Mouse (Mus musculus) ovary, postnatal 10 days (tissue): ENCODE results near the gene Rbm25.
A peak's percentile ranks its signal among the peaks of the same experiment; 100 is the strongest.
"Not testable (repeated sequence)": the region's sequence is repeated elsewhere in the genome, so short reads cannot be mapped to it uniquely, and the experiment has no call there.

Source experiments
- DNase-seq: peaks from one replicate; pipeline ENCODE4 v3.0.0; 2022; ENCODE audit warnings: low spot score

Gene Rbm25

DNA sequence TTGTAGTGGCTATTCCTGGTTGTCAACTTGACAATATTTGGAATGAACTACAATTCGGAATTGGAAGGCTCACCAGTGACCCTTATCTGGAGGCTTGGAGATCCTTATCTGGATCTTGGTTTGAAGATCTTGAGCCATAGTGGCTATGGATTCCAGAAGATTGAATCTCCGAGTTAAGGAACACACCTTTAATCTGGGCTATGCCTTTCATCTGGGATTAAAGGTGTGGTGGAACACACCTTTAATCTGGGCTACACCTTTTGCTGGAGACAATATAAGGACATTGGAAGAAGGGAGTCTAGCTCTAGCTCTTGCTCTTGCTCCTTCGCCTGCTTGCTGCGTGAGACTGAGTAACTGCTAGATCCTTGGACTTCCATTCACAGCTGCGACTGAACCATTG lies at the start of gene Rbm25:
Gene Rbm25, plus strand, starts transcription at position 301 of the 400 bp plus-strand sequence.
- DNase-seq = not testable (repeated sequence)

- DNase-seq = no peak
These were observed 48.9 kb upstream of the Rbm25 start for GRCm38 (mm10) chr12:83582106-83582505.

DNA sequence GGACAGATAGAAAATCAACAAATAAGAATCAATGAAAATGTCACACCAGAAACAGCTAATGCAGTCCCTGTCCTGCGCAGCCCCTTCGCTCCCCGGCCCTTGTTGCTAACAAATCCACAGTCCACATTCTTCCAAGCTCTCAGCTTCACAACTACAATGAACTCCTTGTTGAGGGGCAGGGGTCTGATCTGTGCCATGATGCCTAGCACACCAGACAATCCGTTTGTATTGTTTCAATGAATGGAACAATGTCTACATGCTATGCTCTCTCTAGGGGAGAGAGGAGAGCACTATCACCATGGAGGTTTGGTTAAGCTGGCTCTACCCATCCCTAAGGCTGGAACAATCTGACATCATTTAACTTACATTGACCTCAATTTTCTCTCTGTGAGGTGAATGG lies 48.3 kb upstream of the Rbm25 start:
- no peak for DNase-seq

GRCm38 (mm10) chr12:83586628-83587027 lies 44.4 kb upstream of the Rbm25 start:
- DNase-seq = no peak

DNA sequence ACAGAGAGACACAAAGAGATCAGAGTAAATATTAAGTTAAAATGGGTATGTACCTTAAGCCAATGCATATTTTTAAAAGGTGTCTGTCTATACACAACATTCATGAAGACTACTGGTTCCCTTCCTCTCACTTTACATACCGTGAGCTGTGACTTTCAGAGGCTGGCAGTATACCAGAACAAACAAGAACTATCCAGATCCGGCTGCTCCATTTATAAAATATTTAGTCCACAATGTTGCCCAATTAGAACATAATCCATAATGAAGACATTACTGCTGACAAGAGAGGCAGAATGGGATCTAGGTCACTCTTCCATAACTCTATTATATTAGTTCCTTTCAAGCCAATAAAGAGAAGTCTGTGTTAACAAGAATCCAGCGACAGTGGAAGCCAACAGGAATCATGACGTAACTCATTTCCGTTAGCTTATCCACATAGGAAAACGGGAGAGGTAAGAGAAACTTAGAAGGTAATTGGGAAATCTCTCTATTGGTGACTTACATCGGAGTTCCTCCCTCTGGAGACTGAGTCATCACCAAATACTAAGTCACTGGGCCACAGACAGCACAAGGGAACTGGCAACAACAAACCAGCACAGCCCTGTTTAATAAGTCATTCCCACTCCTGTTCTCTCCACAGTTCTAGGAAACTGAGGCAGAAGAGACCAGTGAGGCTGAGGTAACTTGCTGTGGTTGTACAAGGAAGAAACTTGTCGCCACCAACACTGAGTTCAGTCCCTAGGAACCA lies 39.1 kb upstream of the Rbm25 start:
- no peak for DNase-seq

DNA sequence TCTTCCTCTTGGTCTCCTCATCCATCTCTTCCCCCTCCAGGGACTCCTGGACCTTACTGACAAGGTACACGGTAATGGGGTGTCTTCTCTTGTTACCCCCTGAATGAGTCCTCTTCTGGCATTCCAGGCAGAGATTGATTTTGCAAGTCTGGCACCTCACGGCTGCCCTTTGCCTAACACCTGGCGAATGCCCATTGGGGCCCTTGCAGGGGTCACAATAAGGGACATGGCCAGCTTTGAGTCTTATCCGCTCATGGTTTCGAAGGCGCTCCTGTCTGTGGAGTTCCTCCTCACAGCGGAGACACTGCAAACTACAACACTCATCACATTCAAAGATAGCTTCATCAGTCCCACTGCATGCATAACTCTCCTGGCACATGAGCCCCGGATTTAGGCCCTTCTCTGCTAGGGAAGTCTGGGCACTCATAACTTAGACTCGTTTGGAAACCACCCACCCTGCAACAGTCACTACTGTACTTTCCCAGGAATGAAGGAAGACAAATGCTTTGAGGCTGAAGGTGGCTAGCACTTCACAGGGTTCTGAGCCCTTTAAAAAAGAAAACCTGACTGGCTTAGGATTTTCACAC lies 36.5 kb upstream of the Rbm25 start:
- DNase-seq = no peak

DNA sequence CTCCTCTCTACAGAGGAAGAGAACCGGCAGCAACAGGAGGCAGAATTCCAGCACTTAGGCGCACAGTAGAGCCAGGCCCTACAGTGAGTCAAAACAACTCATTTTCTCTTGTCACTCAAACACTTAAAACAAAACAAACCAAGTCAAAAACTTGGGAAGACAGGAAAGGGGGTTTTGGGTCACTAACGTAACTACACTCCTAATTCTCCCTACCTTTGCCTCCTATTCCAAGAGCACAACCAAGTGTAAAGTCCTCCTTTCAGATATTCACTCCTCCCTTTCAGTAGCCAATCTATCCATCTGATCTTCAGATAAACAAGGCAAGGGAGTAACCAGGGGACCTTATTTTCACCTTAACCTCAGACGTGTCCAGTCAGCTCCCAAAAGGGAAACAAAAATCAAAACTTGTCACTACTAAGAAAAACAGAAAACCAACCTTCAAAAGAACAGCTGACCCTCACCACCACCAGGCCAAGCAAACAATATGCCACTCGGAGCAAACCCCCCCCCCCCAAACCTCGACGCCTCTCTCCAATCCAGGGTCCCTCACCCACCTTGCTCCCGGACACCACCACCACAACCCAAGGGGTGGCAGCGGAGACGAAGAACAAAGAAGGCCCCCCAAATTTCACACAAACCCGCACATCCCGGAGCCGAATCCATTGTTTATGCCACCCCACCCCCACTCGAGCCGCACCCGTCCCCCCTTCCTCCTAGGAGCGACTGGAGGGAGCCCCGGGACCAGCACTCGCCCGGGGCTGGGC lies 34.7 kb upstream of the Rbm25 start:
- no peak for DNase-seq

DNA sequence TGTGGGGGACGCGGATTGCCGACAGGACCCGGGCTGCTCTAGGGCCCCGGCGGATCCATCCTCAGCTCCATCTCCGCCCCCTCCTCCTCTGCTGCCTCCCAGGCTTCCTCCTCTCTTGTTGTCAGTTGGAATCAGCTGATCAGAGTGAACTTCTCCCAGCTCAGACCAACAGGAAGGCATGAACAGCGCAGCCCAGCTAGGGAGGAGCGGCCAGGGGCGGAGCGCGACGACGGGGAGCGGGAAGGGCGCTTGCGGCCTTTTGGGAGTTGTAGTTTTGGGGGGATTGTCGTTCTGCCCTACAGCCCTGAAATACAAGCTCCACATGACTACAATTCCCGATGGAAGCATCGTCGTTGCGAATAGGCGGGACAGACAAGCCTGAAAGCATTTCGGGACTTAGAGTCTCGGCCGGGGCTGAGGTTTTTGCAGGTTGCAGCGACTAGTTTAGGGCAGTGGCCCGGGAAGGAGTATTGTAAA lies 34.0 kb upstream of the Rbm25 start, which contains the start of gene Zfyve1:
Gene Zfyve1, minus strand, starts transcription at position 198 of the 477 bp plus-strand sequence.
- peak; percentile 72 for DNase-seq

DNA sequence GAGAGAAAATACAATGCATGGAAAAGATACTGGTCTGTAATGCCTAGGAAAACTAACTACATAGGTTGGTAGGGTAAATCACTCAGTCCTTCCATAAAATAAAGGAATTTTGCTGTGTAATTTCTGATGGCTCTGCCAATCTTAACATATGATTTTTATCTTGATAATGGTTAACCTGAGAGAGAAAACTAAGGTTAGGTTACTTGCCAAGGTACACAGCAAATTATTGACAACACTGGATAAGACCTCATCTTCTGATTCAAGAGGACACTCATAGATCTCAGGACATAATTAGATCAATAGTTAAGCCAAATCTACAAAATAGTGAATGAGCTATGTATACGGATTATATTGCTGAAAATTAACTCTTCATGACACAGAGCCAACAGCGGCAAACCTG lies 33.2 kb upstream of the Rbm25 start:
- no peak for DNase-seq

DNA sequence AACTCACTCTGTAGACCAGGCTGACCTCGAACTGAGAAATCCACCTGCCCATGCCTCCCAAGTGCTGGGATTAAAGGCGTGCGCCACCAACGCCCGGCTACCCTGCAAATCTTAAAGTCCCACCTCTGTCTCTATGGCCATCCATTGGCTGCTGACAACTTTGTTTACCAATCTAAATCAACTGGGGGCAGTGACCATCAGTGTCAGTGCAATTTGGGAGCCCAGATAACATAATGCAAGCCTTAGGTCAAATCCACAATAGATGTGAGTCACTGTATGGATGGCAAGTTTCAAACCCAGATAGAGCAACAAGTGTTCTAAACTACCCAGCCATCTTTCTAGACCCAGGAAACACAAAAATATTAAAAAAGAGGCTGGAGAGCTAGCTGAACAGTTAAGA lies 28.8 kb upstream of the Rbm25 start:
- DNase-seq = no peak

- DNase-seq = not testable (repeated sequence)
These were observed 24.6 kb upstream of the Rbm25 start for GRCm38 (mm10) chr12:83606411-83606810.

GRCm38 (mm10) chr12:83617261-83617660 lies 13.8 kb upstream of the Rbm25 start:
- DNase-seq = no peak

GRCm38 (mm10) chr12:83618981-83619380 lies 12.1 kb upstream of the Rbm25 start:
- no peak for DNase-seq

DNA sequence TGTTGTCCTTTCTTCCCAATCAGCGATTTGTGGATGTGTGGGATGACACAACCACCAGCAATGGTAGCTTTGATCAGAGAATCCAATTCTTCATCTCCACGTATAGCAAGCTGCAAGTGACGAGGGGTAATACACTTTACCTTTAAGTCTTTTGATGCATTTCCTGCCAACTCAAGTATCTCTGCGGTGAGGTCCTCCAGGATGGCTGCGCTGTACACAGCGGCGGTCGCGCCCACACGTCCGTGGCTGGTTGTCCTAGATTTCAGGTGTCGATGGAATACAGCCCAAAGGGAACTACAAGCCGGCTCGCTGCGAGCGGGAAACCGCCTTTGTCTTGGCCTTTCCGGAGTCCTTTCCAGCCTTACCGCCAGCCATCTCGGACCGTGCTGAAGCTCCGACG lies 10.3 kb upstream of the Rbm25 start:
- not testable (repeated sequence) for DNase-seq

GRCm38 (mm10) chr12:83622031-83622755 lies 8.8 kb upstream of the Rbm25 start:
- no peak for DNase-seq

GRCm38 (mm10) chr12:83624321-83624720 lies 6.7 kb upstream of the Rbm25 start:
- DNase-seq = no peak

DNA sequence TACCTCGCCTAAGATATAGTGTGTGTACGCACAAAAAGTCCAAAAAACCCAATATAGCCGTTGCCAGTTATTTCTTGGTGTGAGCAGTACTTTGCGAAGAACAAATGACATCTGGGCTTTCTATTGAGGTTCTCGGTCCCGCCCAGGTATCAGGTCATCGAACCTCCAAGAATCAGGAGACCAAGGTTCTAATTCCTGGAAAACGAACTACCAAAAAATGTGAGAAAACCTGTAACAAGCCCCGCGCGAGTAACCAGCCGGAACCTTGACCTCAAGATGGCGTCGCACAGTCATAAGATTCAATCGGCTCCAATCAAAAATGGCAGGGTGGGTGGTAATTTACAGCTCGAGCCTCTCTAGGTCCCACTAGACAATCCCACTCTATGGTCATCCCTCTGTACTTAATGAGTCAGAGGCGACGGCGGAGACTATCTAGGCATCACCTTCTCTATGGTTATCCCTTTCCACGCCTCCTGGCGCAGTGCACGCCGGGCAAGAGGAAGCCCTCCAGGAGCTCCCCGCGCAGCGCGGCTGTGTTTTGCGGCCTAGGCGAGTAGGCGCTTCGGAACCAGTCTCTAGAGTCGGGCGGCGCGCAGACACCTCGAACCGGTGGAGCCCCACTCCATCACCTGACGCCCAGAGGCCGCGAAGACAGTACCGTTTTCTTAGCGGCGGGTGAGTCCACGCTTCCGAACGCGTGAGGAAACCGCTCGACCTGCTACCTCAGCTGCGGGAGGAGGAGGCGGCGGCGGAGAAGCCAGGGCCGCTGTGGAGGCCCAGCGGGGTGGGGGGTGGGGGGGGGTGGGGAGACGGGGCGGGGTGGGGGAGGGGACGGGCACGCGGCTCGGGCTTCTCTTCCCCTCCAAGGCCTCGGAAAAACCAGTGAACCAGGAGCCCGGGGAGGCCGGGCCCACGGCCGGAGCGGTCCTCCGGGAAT lies 975 bp downstream of the Rbm25 start:
- DNase-seq = peak; percentile 91

GRCm38 (mm10) chr12:83632680-83633025 lies 1.6 kb downstream of the Rbm25 start:
- peak; percentile 35 for DNase-seq

GRCm38 (mm10) chr12:83633807-83634206 lies 2.8 kb downstream of the Rbm25 start:
- DNase-seq = no peak

- no peak for DNase-seq
These were observed 10.2 kb downstream of the Rbm25 start for GRCm38 (mm10) chr12:83641233-83641632.

DNA sequence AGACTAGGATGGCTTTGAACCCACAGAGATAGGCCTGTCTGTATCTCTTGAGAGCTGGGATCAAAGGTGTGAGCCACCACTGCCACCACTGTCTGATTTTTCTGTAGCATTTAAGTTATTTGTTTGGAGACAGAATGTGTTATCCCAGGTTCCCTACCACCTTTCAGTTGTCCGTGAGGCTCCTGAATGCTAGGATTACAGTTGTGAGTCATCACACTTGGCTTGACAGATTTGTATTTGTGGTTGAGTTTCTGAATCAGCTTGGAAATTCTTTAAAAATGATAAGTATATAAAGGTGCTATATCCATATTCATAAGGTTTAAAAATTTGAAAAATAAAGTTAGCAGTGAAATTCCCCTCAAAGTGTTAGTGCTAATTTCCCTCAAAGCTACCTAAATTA lies 12.1 kb downstream of the Rbm25 start:
- DNase-seq = no peak
